Mouse (Mus musculus) erythroid progenitor cell, adult 5-6 weeks (primary cell): ENCODE results near the gene Abhd17c. TPM values are rescaled to one million over a fixed set of nuclear protein-coding genes. Genes with fewer than 3 reads are reported as not detected.

Experiments used
- ATAC-seq: replicated peaks from 2 replicates; pipeline ENCODE4 v1.8.0; 2016; ENCODE audit warnings: moderate number of reproducible peaks, mild to moderate bottlenecking, moderate TSS enrichment, inconsistent platforms; ENCODE audit not compliant: poor library complexity, low FRiP score, severe bottlenecking
- total RNA-seq, 2 experiments: library from RNA; stranded (forward) in 1 of 2; stranded (reverse) in 1 of 2; fragments of 150-400 nt in 1 of 2; fragments of 186-747, 209-891 nt in 1 of 2; gene quantifications; 2 replicates each; pipeline versions ENCODE4 v1.2.3 to v1.2.4; 2015 to 2017; ENCODE audit warnings: low replicate concordance in 2 of 2

Gene Abhd17c
- total RNA-seq, 2 experiments from 2014 or later = 4.3 to 10.1 TPM

DNA sequence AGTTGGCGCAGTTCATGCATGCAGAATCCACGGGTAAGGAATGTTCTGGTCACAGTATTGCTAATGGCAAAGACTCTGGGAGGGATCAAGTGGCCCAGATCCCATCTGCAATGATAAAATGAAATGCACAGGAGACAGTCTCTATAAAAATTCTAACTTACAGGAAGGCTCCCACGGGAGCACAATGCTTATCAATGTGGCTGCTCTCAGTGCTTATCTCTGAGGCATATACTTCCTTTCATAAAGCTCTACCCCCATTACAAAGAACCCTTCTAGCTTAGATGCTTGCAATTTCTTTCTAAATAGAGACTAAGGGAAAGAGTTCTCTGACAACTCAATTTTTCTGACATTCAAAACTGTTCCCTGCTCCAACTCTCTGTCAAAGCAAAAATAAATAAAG is 29.9 kb downstream of the Abhd17c start:
- ATAC-seq = no peak

DNA sequence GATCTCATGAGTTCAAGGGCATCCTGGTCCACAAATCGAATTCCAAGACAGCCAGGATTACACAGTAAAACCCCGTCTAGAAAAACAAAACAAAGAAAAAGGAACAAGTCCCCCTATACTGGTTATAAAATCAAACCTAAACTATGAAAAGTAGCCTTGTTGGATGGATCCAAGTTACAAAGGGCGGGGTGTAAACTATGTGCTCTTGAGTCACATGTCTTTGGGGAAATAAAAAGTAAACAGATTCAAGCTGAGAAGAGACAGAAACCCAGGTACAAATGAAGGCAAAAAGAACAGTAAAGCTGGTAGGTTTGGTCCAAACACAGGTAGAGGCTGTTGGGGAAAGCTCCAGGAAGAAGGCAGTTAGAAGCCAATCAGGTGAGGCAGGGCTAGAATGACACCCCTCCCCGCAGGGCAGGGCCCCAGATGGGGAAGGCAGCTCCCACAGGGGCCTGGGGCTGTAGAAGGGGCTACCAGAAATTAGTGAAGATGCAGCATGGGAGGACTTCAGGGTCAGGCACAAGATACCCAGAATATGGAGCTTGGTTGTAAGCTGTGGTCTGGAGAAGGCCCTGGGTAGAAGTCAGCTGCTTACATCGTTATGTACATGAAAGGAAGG is 31.4 kb downstream of the Abhd17c start:
- no peak for ATAC-seq

DNA sequence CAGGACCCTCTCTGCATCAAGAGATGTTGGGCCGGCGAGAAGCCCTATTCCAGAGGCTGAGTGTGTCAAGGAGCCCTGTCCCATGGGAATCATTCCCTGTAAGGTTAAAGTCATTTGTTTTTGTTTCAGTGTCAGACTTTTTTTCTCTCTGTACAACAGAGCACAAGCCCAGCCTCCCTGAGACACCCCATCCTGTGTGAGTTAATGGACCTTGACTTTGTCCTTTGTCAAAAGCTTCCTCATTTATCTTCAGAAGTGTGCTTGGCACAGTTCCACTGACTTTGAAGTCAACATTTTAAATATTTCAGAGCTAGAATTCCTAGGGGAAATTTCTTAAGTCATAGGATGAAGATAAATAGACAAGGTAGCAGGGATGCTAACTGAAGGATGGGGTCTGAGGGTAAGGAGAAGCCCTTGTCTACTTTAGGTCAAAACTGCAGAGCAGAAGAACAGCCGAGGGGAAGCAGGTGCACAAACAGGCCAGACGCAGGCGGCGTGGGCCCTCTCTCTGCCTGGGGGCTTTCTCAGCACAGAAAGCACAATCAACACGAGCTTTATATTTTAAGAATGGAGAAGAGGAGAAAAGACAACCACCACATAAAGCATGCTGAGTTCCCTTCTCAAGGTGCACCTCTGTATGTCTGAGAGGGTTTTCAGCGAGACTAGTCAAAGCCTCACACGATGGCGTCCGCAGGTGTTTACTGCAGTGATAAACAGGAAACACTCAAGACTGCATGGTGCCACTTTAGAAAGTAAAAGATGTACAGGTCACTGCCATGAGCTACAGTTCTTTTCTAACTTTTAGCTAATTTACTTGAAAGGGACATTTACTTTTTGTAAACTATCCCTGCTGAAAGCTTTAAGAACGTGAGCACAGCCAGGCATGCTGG is 32.2 kb downstream of the Abhd17c start:
- ATAC-seq = no peak

DNA sequence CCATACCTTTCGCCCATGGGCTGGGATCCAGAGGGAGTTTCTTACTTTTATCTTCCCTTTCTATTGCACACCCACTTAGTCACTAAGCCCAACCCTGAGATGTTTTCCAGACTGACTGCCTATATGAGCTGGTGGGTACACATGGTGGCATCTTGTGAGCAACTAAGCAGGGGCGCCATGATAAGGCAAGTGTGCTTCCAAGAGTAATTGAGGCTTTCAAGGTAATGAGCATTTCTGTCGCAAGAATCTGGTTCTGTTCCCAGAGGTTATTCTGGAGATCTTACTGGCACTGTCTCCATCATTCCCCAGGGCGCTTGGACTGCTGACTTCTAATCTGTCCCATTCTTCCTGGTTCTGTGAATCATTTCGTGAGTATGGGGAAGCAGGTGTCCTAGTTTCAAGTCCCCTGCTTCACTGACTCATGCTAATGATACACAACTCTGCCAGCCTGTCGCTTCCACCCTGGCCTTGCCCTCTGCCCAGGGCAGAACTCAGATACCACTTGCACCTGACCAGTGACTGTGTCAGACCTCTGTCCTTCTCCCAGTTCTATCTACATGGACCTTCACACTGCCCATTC is 34.1 kb downstream of the Abhd17c start:
- no peak for ATAC-seq

DNA sequence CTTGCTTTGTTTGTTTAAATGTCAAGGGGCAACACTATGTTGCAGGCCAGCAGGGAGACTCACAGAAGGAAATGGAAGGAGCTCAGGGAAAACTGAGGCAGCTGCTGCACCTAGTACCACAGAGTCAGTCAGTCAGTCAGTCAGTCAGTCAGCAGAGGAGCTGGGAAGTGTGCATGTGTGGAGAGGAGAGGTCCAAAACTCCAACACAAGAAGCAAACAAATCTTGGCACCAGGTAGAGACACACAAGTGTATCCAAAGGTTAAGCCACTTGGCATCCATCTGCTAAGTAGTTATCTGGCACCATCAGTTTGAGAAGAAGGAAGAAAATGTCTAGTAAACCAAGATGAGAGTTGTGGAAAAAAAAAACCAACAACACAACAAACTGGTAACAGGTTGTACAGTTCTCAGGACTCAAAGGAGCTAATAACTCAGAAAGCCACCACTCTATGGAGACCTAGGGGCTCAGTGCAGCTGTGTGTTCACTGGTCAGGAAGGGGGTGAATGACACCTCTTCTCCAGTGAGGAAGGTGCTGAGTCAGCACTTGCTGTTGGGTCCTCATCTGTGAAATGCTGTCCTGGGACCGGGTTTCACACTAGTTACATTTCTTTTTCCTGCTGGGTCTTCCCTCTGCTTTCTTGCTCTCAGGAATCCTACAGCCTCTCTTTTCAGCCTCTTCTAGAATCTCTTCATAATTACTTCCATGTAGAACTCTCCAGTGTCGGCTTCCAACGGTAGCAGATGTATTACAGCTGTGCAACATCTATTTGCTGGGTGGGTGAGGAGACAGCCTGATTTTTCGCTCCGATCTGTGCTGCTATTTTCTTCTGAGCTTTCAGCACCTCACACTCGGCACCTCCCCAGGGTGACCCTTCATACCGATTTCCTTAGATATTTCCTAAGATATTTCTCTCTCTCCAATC is 34.8 kb downstream of the Abhd17c start:
- no peak for ATAC-seq

DNA sequence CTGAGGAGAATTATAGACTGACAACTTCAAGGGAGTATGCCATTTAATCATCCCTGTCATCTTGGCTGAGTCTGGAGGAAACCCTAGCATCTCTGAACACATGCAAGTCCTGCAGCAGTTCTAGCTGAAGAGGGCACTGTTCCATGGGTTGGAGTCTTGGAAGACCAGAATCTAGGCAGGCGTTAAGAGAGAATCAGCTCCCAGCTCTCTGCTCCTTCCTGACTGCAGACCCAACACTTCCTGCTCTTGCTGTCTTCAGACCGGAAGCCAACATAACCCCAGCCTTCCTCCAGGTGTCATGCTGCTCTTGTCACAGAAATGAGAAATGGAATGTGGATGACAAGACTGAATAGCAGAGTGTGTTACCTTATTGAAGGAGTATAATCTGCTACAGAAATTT is 36.3 kb downstream of the Abhd17c start:
- ATAC-seq = no peak

DNA sequence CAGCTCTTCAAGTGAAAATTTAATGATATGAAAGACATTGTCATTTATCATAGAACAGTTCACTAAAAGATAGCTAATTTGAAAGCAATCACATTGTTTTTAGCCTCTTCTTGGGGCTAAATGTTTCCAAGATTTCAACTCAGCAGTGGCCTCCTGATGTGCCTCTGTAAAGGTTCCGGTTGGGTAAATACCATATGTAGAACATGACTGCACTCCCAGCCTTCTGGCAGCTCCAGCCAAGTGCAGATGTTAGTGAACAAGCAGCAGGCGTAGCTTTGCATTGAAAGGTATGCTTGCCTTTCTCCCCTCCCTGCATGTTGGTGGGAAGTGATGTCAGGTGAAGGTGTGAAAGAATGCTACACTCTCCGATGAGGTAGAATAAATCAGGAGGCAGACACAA is 36.9 kb downstream of the Abhd17c start:
- no peak for ATAC-seq

DNA sequence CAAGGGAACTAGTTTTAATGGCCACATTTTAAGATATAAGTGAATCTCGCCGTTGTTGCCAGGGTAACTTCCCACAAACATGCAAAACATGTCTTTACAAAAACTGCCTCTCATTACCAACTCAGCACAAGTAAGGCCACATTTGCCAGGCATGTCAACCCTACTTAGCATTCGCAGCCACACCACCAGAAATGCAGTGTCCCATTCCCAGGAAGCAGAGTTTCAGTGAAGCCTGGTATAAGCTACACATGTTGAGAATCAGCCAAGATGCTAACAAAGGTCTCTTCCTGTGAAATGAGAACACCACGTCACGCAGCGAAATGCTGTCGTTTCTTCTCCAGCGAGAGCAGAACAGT is 38.7 kb downstream of the Abhd17c start:
- ATAC-seq = no peak

DNA sequence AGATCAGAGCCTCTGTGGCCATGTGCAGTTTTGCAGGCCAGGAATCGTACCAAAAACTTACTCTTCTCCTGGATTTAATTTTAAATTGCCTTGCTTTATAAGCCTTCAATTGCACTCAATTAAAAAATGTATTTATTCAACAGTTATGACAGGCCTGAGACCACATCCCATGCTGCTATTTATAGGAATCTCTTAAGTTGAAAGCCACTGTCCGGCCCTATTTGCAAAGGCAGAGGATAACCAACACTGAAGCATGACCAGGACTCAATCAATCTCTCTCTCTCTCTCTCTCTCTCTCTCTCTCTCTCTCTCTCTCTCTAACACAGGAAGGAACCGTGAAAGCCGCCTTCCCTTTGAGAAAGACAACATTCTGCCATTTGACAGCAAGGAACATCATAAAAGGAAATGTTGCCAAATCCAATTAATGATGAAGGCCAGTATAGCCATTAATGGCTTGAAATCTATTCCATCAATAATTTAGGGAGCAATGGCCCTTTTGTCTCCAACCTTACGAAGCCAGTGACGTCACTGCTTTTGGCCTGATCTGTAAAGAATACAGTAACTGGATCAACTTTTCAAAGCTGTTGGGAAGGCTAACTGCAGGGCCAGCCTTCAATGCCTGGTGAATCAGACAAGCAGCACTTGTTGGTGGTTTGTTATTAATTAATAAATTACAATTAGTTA is 39.2 kb downstream of the Abhd17c start:
- no peak for ATAC-seq

DNA sequence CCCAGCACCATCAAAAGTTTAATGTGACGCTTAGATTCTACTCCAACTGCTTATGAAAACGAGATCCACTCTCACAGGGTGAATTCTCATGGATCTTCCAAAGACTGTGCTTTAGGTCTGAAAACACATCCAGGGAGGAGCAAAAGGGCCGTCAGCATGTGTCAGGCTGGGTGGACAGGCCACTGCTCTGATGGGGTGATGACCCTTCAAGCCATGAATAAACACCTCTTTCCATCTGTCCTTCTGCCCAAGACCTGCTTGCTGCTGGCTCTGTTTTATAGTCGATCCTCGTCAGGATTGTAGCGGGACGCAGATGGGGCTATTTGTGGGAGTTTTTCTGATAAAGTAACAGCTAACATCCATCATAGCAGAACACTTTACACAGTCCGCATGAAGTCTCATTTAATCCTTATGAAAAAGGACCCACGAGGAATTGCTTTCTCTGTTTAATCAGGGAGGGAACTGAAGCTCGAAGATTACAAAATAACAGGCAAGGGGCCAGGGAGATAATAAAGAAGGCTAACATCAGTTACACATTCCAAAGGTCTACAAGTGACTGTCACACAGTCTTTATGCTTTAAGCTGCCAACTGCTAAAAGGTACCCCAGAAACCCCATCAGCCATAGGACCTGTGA is 39.9 kb downstream of the Abhd17c start:
- no peak for ATAC-seq

DNA sequence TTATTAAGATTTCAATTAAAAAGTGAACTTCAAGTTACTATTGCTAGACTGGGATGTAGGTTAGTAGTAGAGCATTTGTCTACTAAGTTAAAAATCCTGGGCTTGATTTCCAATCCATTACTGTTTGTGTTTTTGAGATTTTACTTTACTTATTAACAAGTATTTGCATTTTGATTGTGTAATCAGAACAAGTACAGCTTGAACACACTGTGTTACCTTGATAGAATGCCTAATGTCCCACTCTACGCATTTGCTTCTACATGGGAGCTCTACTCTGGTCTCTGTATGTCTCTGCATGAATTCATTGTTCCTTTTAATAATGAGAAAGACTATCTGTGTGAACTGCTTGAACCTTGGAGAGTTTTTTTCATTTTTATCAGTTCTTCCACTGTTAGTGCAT is 44.8 kb downstream of the Abhd17c start:
- ATAC-seq = no peak

DNA sequence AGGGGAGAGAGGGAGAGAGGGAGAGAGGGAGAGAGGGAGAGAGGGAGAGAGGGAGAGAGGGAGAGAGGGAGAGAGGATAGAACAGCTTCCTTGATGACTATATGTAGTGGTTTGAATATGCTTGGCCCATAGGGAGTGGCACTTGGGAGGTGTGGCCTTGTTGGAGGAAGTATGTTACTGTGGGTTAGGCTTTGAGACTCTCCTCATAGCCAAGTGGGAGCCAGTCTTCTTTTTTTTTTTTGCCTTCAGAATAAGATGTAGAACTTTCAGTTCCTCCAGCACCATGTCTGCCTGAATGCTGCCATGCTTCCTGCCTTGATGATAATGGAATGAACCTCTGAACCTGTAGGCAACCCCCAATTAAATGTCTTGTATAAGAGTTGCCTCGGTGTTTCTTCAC is 49.1 kb downstream of the Abhd17c start:
- ATAC-seq = no peak

DNA sequence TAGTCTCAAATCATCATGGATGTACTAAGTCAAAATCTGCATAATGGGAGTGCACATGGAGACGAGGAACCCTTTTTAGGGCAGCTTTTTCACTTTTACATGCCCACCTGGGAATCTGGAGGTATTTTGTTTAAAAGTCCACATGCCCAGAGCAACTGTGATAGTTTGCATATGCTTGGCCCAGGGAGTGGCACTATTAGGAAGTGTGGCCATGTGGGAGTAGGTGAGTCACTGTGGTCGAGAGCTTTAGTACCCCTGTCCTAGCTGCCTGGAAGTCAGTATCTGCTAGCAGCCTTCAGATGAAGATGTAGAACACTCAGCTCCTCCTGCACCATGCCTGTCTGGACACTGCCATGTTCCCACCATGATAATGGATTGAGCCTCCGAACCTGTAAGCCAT is 51.0 kb downstream of the Abhd17c start:
- ATAC-seq = no peak

DNA sequence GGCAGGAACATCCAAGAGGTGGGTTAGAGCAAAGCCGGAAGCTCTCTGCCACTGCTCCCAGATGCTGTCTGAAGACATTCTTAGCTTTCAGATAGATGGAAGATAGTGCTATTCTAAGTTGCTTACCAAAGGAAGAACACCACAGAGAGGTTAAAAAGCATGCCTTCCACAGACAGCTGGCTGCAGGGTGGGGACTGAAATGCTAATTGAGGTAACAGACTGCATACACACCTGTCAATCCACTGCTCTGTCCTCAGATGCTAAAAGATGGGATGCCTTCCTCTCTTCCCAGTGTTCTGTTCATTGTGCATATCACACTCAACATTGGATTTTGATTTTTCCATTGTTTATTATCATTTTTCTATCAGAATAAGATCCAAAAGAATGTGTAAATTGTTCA is 53.6 kb downstream of the Abhd17c start:
- ATAC-seq = no peak

DNA sequence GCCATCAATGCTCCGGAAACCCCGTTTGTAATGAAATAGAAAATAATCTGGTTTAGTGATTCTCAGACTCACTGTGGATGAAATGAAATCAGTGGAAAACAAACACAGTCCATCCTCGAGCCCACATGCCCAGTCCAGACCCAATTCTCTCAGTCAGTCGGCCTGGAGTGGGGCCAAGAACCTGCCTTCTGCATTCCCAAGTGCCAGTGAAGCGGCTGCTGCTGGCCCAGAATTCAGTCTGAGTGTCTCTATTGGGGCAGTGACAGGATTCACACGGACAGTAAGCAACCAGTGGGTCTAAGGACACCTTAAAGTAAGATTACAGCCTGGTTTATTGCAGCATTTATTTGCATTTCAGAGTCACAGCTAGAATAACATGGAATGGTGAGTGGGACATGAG is 55.2 kb downstream of the Abhd17c start:
- no peak for ATAC-seq

DNA sequence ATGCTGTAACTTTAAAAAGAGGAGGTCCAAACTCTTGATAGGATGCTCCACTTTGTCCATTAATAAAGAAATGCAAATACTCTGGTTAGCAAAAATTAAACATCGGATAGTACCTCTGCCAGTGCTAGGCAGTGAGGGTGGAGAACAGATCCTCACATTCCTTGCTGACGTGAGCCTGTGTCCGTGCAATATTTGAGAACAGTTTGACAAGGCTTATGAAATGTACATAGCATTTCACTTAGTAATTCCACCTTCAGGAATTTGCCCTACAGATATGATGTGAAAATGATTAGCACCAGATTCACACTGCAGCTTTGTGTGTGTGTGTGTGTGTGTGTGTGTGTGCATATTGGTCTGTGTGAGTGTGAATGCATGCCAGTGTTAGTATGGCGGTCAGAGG is 60.9 kb downstream of the Abhd17c start:
- no peak for ATAC-seq

DNA sequence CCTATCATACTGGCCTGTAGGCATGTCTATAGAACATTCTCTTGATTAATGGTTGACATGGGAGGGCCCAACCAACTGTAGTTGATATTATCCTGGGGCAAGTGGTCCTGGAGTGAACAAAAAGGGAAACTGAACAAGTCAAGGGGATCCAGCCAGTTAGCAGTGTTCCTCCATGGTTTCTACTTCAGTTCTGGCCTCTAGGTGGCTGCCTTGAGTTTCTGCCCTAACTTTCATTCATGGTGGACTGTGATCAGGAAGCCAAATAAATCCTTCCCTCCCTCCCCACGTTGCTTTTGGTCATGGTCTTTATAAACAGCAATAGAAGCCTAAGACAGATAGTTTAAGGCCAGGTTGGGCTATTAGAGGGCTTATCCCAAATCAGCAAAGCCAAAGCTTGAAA is 61.9 kb downstream of the Abhd17c start:
- ATAC-seq = no peak

DNA sequence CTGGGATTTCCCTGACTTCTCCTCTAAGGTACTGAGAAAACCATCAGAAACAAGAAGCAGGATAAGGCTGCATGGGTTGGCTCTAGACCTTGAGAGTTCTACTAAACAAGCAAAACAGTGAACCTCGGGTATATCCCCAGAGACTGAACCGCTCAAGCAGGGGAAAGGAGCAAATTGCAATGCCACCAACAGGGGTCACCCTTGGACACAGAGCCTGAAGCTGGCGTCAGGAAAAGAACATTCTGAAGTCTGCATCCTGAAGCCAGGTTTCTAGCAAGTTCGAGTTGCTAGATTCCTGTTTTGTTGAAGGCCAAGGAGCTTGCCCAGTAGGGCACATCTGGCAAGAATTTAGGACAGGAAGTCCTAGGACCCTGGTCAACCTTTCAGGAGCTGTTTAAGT is 62.7 kb downstream of the Abhd17c start:
- no peak for ATAC-seq

DNA sequence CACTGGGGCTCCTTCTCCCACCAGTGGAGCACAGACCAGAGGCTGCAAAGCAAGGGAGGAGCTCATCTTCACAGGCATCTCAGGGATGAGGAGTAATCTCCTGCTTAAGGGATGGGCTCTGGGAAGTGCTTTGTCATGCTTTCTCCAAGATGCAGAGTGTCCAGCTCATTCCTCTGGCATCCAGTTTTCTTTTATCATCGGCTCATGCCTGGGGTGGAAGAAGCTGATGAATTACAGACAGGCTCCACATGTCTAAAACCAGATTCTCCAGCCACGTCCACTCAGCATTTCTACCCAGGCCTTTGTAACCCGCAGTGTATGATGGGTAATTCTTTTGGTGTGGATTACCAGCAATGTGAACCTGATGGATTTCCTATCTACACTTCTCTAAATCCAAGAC is 63.5 kb downstream of the Abhd17c start:
- ATAC-seq = no peak
